Mouse (Mus musculus): ENCODE measurements around the gene Srpr. TPM values are rescaled to one million over a fixed set of nuclear protein-coding genes. Genes with fewer than 3 reads are reported as not detected.

The Srpr gene
- 100 to 1,000 TPM in 1 of 2 experiments, 10 to 100 TPM in 1; 87.9 to 100 TPM for total RNA-seq (2021)

- peak; percentile 85 for DNase-seq (ENCODE audit: low spot score)
- intact Hi-C loops (cut with DNase I), result loop anchor here (10.0 kb wide), 1 partner anchor 345 kb away; no protein-coding TSS in a partner anchor
Measured at GRCm38 (mm10) chr9:35199772-35200471, at the start of gene Srpr, which contains the start of gene Tirap. TSS of gene Srpr (plus strand) at chr9:35200175. TSS of gene Tirap (minus strand) at chr9:35200291.

GRCm38 (mm10) chr9:35152923-35153322, 47.1 kb upstream of the Srpr start:
- intact Hi-C loops (cut with DNase I), result loop anchor here (2.0 kb wide), 1 partner anchor 16 kb away; no protein-coding TSS in a partner anchor
- no peak for DNase-seq (ENCODE audit: low spot score)

- peak; percentile 54 for DNase-seq (ENCODE audit: low spot score)
- intact Hi-C loops (cut with DNase I), result loop anchor here (2.0 kb wide), 1 partner anchor 103 kb away; no protein-coding TSS in a partner anchor
Measured at GRCm38 (mm10) chr9:35156002-35156710, 43.8 kb upstream of the Srpr start.

- intact Hi-C loops (cut with DNase I), result loop anchor here (2.0 kb wide), 1 partner anchor 104 kb away; no protein-coding TSS in a partner anchor
- no peak for DNase-seq (ENCODE audit: low spot score)
Measured at GRCm38 (mm10) chr9:35156862-35157261, 43.1 kb upstream of the Srpr start.

GRCm38 (mm10) chr9:35158477-35158876, 41.5 kb upstream of the Srpr start:
- intact Hi-C loops (cut with DNase I), result no loop called here
- DNase-seq (ENCODE audit: low spot score), result no peak

- DNase-seq (ENCODE audit: low spot score), result no peak
- intact Hi-C loops (cut with DNase I), result loop anchor here (5.0 to 10.0 kb wide), 3 partner anchors 43 to 406 kb away; partner anchors contain the start of gene St3gal4
Measured at GRCm38 (mm10) chr9:35160662-35161061, 39.3 kb upstream of the Srpr start.

- DNase-seq (ENCODE audit: low spot score), result no peak
- intact Hi-C loops (cut with DNase I), result loop anchor here (5.0 to 10.0 kb wide), 3 partner anchors 44 to 407 kb away; partner anchors contain the start of gene St3gal4
Measured at GRCm38 (mm10) chr9:35161721-35162120, 38.3 kb upstream of the Srpr start.

GRCm38 (mm10) chr9:35163011-35163690, 36.8 kb upstream of the Srpr start:
- intact Hi-C loops (cut with DNase I), result loop anchor here (5.0 to 10.0 kb wide), 3 partner anchors 46 to 408 kb away; partner anchors contain the start of gene St3gal4
- DNase-seq (ENCODE audit: low spot score), result peak; percentile 61

GRCm38 (mm10) chr9:35164142-35164874, 35.7 kb upstream of the Srpr start:
- DNase-seq (ENCODE audit: low spot score), result no peak
- intact Hi-C loops (cut with DNase I), result loop anchor here (2.0 to 10.0 kb wide), 4 partner anchors 47 to 668 kb away; partner anchors contain the start of gene St3gal4

- intact Hi-C loops (cut with DNase I), result loop anchor here (1.0 to 10.0 kb wide), 4 partner anchors 136 to 411 kb away; no protein-coding TSS in a partner anchor
- DNase-seq (ENCODE audit: low spot score), result no peak
Measured at GRCm38 (mm10) chr9:35166144-35166797, 33.7 kb upstream of the Srpr start.

GRCm38 (mm10) chr9:35166798-35167635, 33.0 kb upstream of the Srpr start:
- intact Hi-C loops (cut with DNase I), result loop anchor here (1.0 to 10.0 kb wide), 4 partner anchors 137 to 412 kb away; no protein-coding TSS in a partner anchor
- DNase-seq (ENCODE audit: low spot score), result no peak

- intact Hi-C loops (cut with DNase I), result no loop called here
- DNase-seq (ENCODE audit: low spot score), result no peak
Measured at GRCm38 (mm10) chr9:35170071-35170470, 29.9 kb upstream of the Srpr start.

- intact Hi-C loops (cut with DNase I), result no loop called here
- no peak for DNase-seq (ENCODE audit: low spot score)
Measured at GRCm38 (mm10) chr9:35173331-35173730, 26.6 kb upstream of the Srpr start.

GRCm38 (mm10) chr9:35175251-35176123, 24.5 kb upstream of the Srpr start, which contains the start of gene Dcps:
TSS of gene Dcps (minus strand) at chr9:35176061.
- peak; percentile 83 for DNase-seq (ENCODE audit: low spot score)
- intact Hi-C loops (cut with DNase I), result loop anchor here (5.0 kb wide), 1 partner anchor 37 kb away; the partner anchor contains the start of gene Foxred1

- intact Hi-C loops (cut with DNase I), result loop anchor here (5.0 kb wide), 1 partner anchor 36 kb away; the partner anchor contains the start of gene Foxred1
- DNase-seq (ENCODE audit: low spot score), result no peak
Measured at GRCm38 (mm10) chr9:35176124-35176659, 23.8 kb upstream of the Srpr start.

GRCm38 (mm10) chr9:35182832-35183231, 17.1 kb upstream of the Srpr start:
- intact Hi-C loops (cut with DNase I), result no loop called here
- DNase-seq (ENCODE audit: low spot score), result no peak
